In genomic region chr14:46514262-46514932, GRCm38 (mm10) we compare ENCODE assay signal across 18 mouse cellular contexts.
"Had no signal": no experiment of that assay in that cellular context is flagged by ENCODE, and none has a peak within 500 bp of the region (broad histone marks: within the 10 kb centered on the region; RNA-seq: fewer than 3 reads in every experiment).

No protein-coding gene starts in this region.

- ATAC-seq: liver, postnatal 0 days; lung, postnatal 0 days; midbrain, embryonic 15.5 days had no signal

- H3K36me3 ChIP-seq: hindbrain, embryonic 15.5 days; midbrain, embryonic 12.5 days; midbrain, embryonic 15.5 days; neural tube, embryonic 12.5 days; neural tube, embryonic 15.5 days had no signal

- H3K9me3 ChIP-seq: hindbrain, embryonic 15.5 days; midbrain, embryonic 12.5 days; midbrain, embryonic 15.5 days; neural tube, embryonic 12.5 days; neural tube, embryonic 15.5 days had no signal

- H3K4me2 ChIP-seq: hindbrain, embryonic 15.5 days; lung, embryonic 14.5 days; midbrain, embryonic 12.5 days; midbrain, embryonic 15.5 days; neural tube, embryonic 12.5 days; neural tube, embryonic 15.5 days had no signal

- H3K27me3 ChIP-seq: hindbrain, embryonic 15.5 days; midbrain, embryonic 12.5 days; midbrain, embryonic 15.5 days; neural tube, embryonic 12.5 days; neural tube, embryonic 15.5 days had no signal

- H3K4me3 ChIP-seq: hindbrain, embryonic 15.5 days; layer of hippocampus, adult 2 months; midbrain, embryonic 12.5 days; midbrain, embryonic 15.5 days; neural tube, embryonic 12.5 days; neural tube, embryonic 15.5 days had no signal

- DNase-seq: kidney, adult 18-20 months; kidney, postnatal 10 days; layer of hippocampus, adult 9-11 months; liver, postnatal 0 days; lung, embryonic 14.5 days; right cerebral cortex, adult 18-20 months; right cerebral cortex, postnatal 14 days; right cerebral cortex, postnatal 4 days; thymus, postnatal 25 days had no signal

- H3K4me1 ChIP-seq: hindbrain, embryonic 15.5 days; midbrain, embryonic 12.5 days; midbrain, embryonic 15.5 days; neural tube, embryonic 12.5 days; neural tube, embryonic 15.5 days had no signal

- H3K9ac ChIP-seq: hindbrain, embryonic 15.5 days; liver, embryonic 14.5 days; liver, postnatal 0 days; lung, embryonic 14.5 days; midbrain, embryonic 12.5 days; midbrain, embryonic 15.5 days; neural tube, embryonic 12.5 days; neural tube, embryonic 15.5 days had no signal

- H3K27ac ChIP-seq: hindbrain, embryonic 15.5 days; layer of hippocampus, adult 2 months; liver, embryonic 14.5 days; macrophage; midbrain, embryonic 12.5 days; midbrain, embryonic 15.5 days; neural tube, embryonic 12.5 days; neural tube, embryonic 15.5 days had no signal
